Mouse (Mus musculus) T-helper 2 cell (primary cell): ENCODE results near the gene Cish.

Experiments
- in situ Hi-C: fragments of 300-600 bp; cut with MboI, MseI; formaldehyde crosslinking; loops from one replicate; pipeline ENCODE4 v1.15.1; 2025; ENCODE audit warnings: high pct_unique_total_duplicates

The Cish gene

GRCm38 (mm10) chr9:107313926-107314325 lies 18.1 kb downstream of the Cish start:
- in situ Hi-C loops = no loop called here

GRCm38 (mm10) chr9:107315791-107316190 lies 20.0 kb downstream of the Cish start:
- in situ Hi-C loops = no loop called here

GRCm38 (mm10) chr9:107322461-107323050 lies 26.7 kb downstream of the Cish start:
- in situ Hi-C loops = no loop called here

- in situ Hi-C loops = no loop called here
Measured at GRCm38 (mm10) chr9:107323558-107323957, 27.7 kb downstream of the Cish start.

GRCm38 (mm10) chr9:107324799-107325561 lies 29.2 kb downstream of the Cish start:
- in situ Hi-C loops = no loop called here

- in situ Hi-C loops = no loop called here
Measured at GRCm38 (mm10) chr9:107325904-107326303, 30.1 kb downstream of the Cish start.

- in situ Hi-C loops = no loop called here
Measured at GRCm38 (mm10) chr9:107327879-107328620, 32.2 kb downstream of the Cish start.

GRCm38 (mm10) chr9:107330791-107331190 lies 35.0 kb downstream of the Cish start:
- in situ Hi-C loops = no loop called here

- in situ Hi-C loops = no loop called here
Measured at GRCm38 (mm10) chr9:107333686-107334085, 37.9 kb downstream of the Cish start.

GRCm38 (mm10) chr9:107334356-107334755 lies 38.5 kb downstream of the Cish start:
- in situ Hi-C loops = no loop called here

GRCm38 (mm10) chr9:107335046-107335445 lies 39.2 kb downstream of the Cish start:
- in situ Hi-C loops = loop anchor here (5.0 kb wide), 1 partner anchor 43 kb away; no protein-coding TSS in a partner anchor

GRCm38 (mm10) chr9:107335909-107336308 lies 40.1 kb downstream of the Cish start:
- in situ Hi-C loops = loop anchor here (5.0 kb wide), 1 partner anchor 44 kb away; no protein-coding TSS in a partner anchor

GRCm38 (mm10) chr9:107336386-107336785 lies 40.6 kb downstream of the Cish start:
- in situ Hi-C loops = loop anchor here (5.0 kb wide), 1 partner anchor 44 kb away; no protein-coding TSS in a partner anchor

- in situ Hi-C loops = loop anchor here (5.0 kb wide), 1 partner anchor 46 kb away; no protein-coding TSS in a partner anchor
Measured at GRCm38 (mm10) chr9:107338172-107338883, 42.5 kb downstream of the Cish start, which contains the start of gene Hemk1. Gene Hemk1, minus strand, starts transcription at chr9:107338350.

- in situ Hi-C loops = no loop called here
Measured at GRCm38 (mm10) chr9:107340267-107340859, 44.5 kb downstream of the Cish start, which contains the start of gene 6430571L13Rik. Gene 6430571L13Rik, plus strand, starts transcription at chr9:107340602.

- in situ Hi-C loops = no loop called here
Measured at GRCm38 (mm10) chr9:107340911-107341645, 45.3 kb downstream of the Cish start.

GRCm38 (mm10) chr9:107342201-107342709 lies 46.4 kb downstream of the Cish start:
- in situ Hi-C loops = no loop called here

- in situ Hi-C loops = no loop called here
Measured at GRCm38 (mm10) chr9:107343146-107343943, 47.5 kb downstream of the Cish start.

GRCm38 (mm10) chr9:107344027-107344426 lies 48.2 kb downstream of the Cish start:
- in situ Hi-C loops = no loop called here
